Mouse (Mus musculus) kidney, embryonic 15.5 days (tissue): Measurements from ENCODE around the gene Dennd2c. TPM values are rescaled to one million over a fixed set of nuclear protein-coding genes. Genes with fewer than 3 reads are reported as not detected.

ENCODE experiments used
- ATAC-seq: fragments of 200-750 bp; cut with Nextera tagmentation; replicated peaks from 2 replicates; pipeline ENCODE4 v1.8.0; 2017; ENCODE audit warnings: moderate TSS enrichment; ENCODE audit not compliant: low FRiP score
- H3K27ac ChIP-seq: fragments of 300-500 bp; sonication (generic); 2 replicates; pipeline ENCODE4 v1.5.1; 2015; ENCODE audit warnings: mild to moderate bottlenecking, inconsistent platforms
- H3K27me3 ChIP-seq: fragments of 300-500 bp; sonication (generic); 2 replicates; pipeline ENCODE4 v1.6.1; 2015; ENCODE audit warnings: inconsistent platforms
- H3K36me3 ChIP-seq: fragments of 300-500 bp; sonication (generic); 2 replicates; pipeline ENCODE4 v1.6.1; 2015; ENCODE audit warnings: inconsistent platforms
- H3K4me1 ChIP-seq: fragments of 300-500 bp; sonication (generic); 2 replicates; pipeline ENCODE4 v1.6.1; 2015; ENCODE audit warnings: inconsistent platforms
- H3K4me2 ChIP-seq: fragments of 300-500 bp; sonication (generic); 2 replicates; pipeline ENCODE4 v1.6.1; 2015; ENCODE audit warnings: moderate library complexity, mild to moderate bottlenecking, inconsistent platforms
- H3K4me3 ChIP-seq: fragments of 300-500 bp; sonication (generic); replicated peaks from 2 replicates; pipeline ENCODE4 v1.5.1; 2015; ENCODE audit warnings: mild to moderate bottlenecking, inconsistent platforms
- H3K9ac ChIP-seq: fragments of 300-500 bp; sonication (generic); 2 replicates; pipeline ENCODE4 v1.6.1; 2015; ENCODE audit warnings: mild to moderate bottlenecking, inconsistent platforms
- H3K9me3 ChIP-seq: fragments of 300-500 bp; sonication (generic); replicated peaks from 2 replicates; pipeline ENCODE4 v1.6.1; 2016; ENCODE audit warnings: inconsistent platforms
- WGBS: fragments of 180-500 bp; shearing (Covaris S2); methylation state at CpG from one replicate; pipeline ENCODE4 v1.1.7; 2015; ENCODE audit warnings: mixed read lengths; 5-methylcytosine and 5-hydroxymethylcytosine counted together
- polyA plus RNA-seq: library from polyadenylated mRNA; unstranded; fragments of >200 nt; fragmentation: Nextera tagmentation; extraction: Ambion mirVana; gene quantifications from 2 replicates; pipeline ENCODE4 v1.2.1, GENCODE M21; 2015

The Dennd2c gene
- polyA plus RNA-seq, 1 experiment from 2014 or later, result 4.2 TPM

GRCm38 (mm10) chr3:103081861-103082453 is 20.4 kb upstream of the Dennd2c start:
- H3K27me3 ChIP-seq, result no peaks in the 10 kb centered on the region
- no peaks in the 10 kb centered on the region for H3K9me3 ChIP-seq
- no peak overlapping the region for H3K9ac ChIP-seq
- H3K4me1 ChIP-seq, result no peaks in the 10 kb centered on the region
- H3K36me3 ChIP-seq, result no peaks in the 10 kb centered on the region
- H3K4me3 ChIP-seq, result no peak overlapping the region
- no peak for ATAC-seq
- H3K4me2 ChIP-seq, result no peak overlapping the region
- 77% methylated on average over 17 of the region's 17 CpGs for WGBS
- H3K27ac ChIP-seq, result no peak overlapping the region

- WGBS, result 86% methylated on average over 5 of the region's 5 CpGs
- no peaks in the 10 kb centered on the region for H3K27me3 ChIP-seq
- no peak overlapping the region for H3K27ac ChIP-seq
- H3K4me2 ChIP-seq, result no peak overlapping the region
- no peaks in the 10 kb centered on the region for H3K36me3 ChIP-seq
- no peaks in the 10 kb centered on the region for H3K9me3 ChIP-seq
- H3K9ac ChIP-seq, result no peak overlapping the region
- no peak for ATAC-seq
- no peak overlapping the region for H3K4me3 ChIP-seq
- H3K4me1 ChIP-seq, result no peaks in the 10 kb centered on the region
Measured at GRCm38 (mm10) chr3:103082761-103083160, 19.6 kb upstream of the Dennd2c start.

- Histone ChIP-seq H3K4me3 (no peak overlapping the region), H3K4me2 (no peak overlapping the region), H3K36me3 (no peaks in the 10 kb centered on the region), H3K9me3 (no peaks in the 10 kb centered on the region), H3K9ac (no peak overlapping the region), H3K27ac (no peak overlapping the region), H3K4me1 (no peaks in the 10 kb centered on the region), H3K27me3 (no peaks in the 10 kb centered on the region)
- 81% methylated on average over 3 of the region's 3 CpGs for WGBS
- ATAC-seq, result no peak
Measured at GRCm38 (mm10) chr3:103085986-103086385, 16.4 kb upstream of the Dennd2c start.

DNA sequence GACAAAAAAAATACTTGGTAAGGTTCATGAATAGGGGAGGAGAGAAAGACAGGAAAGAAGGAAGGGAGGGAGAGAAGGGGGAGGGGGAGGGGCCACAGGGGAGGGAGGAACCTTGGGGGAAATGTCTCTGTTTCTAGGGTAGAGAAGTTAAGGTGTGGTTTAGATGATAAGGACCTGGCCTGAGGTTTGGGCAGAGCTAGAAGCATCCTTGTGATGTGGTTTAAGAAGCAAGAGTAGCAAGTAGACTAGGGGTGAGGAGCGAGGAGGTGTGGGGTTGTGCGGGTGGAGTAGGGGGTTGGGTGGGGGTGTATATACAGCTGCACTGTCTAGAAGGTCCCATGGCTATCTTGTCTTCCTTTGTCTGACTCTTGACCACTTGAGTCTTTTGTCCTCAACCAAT is 10.7 kb upstream of the Dennd2c start:
- no peak overlapping the region for H3K4me2 ChIP-seq
- 89% methylated on average over 2 of the region's 2 CpGs for WGBS

GRCm38 (mm10) chr3:103098662-103099061 is 3.7 kb upstream of the Dennd2c start:
- Histone ChIP-seq H3K9me3 (no peaks in the 10 kb centered on the region), H3K4me2 (no peak overlapping the region), H3K27ac (no peak overlapping the region), H3K4me1 (peaks cover 11% of the 10 kb centered on the region), H3K9ac (no peak overlapping the region), H3K27me3 (no peaks in the 10 kb centered on the region), H3K4me3 (no peak overlapping the region), H3K36me3 (no peaks in the 10 kb centered on the region)
- 81% methylated on average over 23 of the region's 23 CpGs for WGBS
- ATAC-seq, result no peak

More for the DNA sequence above, 10.7 kb upstream of the Dennd2c start:
- ATAC-seq, result no peak
- Histone ChIP-seq H3K36me3 (no peaks in the 10 kb centered on the region), H3K9ac (no peak overlapping the region), H3K4me1 (no peaks in the 10 kb centered on the region), H3K4me3 (no peak overlapping the region), H3K27ac (no peak overlapping the region), H3K9me3 (no peaks in the 10 kb centered on the region), H3K27me3 (no peaks in the 10 kb centered on the region)

DNA sequence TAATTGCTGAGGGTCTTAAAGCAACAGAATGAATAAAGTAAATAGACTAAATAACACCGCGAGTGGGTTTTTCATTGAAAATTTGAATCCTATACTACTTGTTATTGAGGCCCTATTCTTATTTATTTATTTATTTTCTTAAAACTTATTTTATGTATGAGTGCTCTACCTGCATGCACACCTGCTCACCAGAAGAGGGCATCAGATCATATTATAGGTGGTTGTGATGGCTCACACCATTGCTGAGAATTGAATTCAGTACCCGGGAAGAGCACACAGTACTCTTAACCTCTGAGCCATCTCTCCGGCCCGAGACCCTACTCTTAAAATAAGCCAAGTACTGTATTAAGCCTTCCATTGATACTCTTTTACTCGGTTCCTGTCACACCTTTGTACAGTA is 2.7 kb upstream of the Dennd2c start:
- H3K4me3 ChIP-seq, result no peak overlapping the region
- 87% methylated on average over 6 of the region's 6 CpGs for WGBS
- H3K9ac ChIP-seq, result no peak overlapping the region
- H3K27ac ChIP-seq, result no peak overlapping the region
- no peaks in the 10 kb centered on the region for H3K9me3 ChIP-seq
- no peaks in the 10 kb centered on the region for H3K27me3 ChIP-seq
- no peak for ATAC-seq
- no peaks in the 10 kb centered on the region for H3K36me3 ChIP-seq
- H3K4me2 ChIP-seq, result no peak overlapping the region
- H3K4me1 ChIP-seq, result peaks cover 11% of the 10 kb centered on the region

DNA sequence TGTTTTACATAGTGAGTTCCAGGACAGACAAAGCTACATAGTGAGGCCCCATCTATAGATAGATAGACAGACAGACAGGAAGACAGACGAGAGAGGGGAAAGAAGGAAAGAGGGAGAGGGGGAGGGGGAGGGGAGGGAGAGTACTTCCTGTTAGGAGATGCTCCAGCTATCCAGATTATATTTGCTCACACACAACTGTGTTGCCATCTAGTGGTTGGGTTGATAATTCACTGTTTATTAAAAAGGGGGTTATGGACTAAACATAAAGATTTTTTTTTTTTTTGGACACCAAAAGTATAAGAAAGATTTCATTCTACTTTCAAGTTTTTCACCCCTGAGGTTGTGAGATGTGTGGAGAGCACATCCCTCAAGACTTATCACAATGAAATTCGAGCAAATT is 1.7 kb upstream of the Dennd2c start:
- ATAC-seq, result no peak
- 68% methylated on average over 2 of the region's 2 CpGs for WGBS
- H3K9ac ChIP-seq, result no peak overlapping the region
- no peaks in the 10 kb centered on the region for H3K9me3 ChIP-seq
- H3K4me2 ChIP-seq, result no peak overlapping the region
- peaks cover 11% of the 10 kb centered on the region for H3K4me1 ChIP-seq
- no peaks in the 10 kb centered on the region for H3K27me3 ChIP-seq
- no peak overlapping the region for H3K27ac ChIP-seq
- no peaks in the 10 kb centered on the region for H3K36me3 ChIP-seq
- H3K4me3 ChIP-seq, result no peak overlapping the region

GRCm38 (mm10) chr3:103101194-103101593 is 1.2 kb upstream of the Dennd2c start:
- no peak overlapping the region for H3K4me3 ChIP-seq
- H3K27me3 ChIP-seq, result no peaks in the 10 kb centered on the region
- H3K36me3 ChIP-seq, result no peaks in the 10 kb centered on the region
- 62% methylated on average over 5 of the region's 5 CpGs for WGBS
- H3K9me3 ChIP-seq, result no peaks in the 10 kb centered on the region
- no peak overlapping the region for H3K27ac ChIP-seq
- H3K4me2 ChIP-seq, result no peak overlapping the region
- peaks cover 11% of the 10 kb centered on the region for H3K4me1 ChIP-seq
- H3K9ac ChIP-seq, result no peak overlapping the region
- no peak for ATAC-seq

GRCm38 (mm10) chr3:103101909-103102308 is 495 bp upstream of the Dennd2c start:
- Histone ChIP-seq H3K27me3 (no peaks in the 10 kb centered on the region), H3K9ac (peak overlapping the region; percentile 59; the same call in 1 of the 2 replicates)

DNA sequence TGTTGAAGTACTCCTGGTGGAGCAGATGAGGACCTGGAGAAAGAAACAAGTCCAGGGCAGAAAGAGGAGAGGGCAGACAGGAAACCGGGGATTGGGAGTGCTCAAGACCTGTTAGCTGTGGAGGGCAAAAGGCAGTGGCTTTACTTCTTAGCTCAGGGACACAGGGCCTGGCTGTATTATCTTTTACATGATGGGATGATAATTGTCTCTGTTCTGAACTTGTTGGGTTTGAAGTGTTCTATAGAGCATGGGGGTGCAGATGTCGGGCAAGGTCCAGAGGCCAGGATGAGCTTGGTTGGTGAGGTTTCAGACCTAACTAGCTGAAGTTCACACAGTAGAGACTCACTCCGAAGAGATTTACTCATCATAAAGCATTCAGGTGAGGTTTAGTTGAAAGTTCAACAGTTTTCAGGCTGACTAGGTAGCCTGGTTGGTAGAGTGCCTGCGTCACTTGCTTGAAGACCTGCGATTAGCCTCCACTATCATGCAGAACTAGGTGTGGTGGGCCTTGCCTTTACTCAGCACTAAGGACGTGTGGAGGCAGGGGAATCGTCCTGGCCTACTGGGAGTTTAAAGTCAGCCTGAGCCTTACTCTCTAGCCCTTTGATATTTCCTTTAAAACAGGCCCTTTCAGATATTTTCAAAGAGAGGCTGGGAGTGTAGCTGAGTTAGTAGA is 5.3 kb downstream of the Dennd2c start:
- Histone ChIP-seq H3K9ac (no peak overlapping the region), H3K27ac (no peak overlapping the region), H3K9me3 (no peaks in the 10 kb centered on the region), H3K4me2 (no peak overlapping the region), H3K4me3 (no peak overlapping the region), H3K36me3 (no peaks in the 10 kb centered on the region), H3K27me3 (no peaks in the 10 kb centered on the region), H3K4me1 (peaks cover 6% of the 10 kb centered on the region; the same call in 1 of the 2 replicates)
- no peak for ATAC-seq
- WGBS, result 82% methylated on average over 7 of the region's 7 CpGs

More at GRCm38 (mm10) chr3:103101909-103102308, 495 bp upstream of the Dennd2c start:
- H3K4me1 ChIP-seq, result peaks cover 11% of the 10 kb centered on the region
- peak overlapping the region; percentile 64 for H3K4me3 ChIP-seq
- H3K9me3 ChIP-seq, result no peaks in the 10 kb centered on the region
- H3K36me3 ChIP-seq, result no peaks in the 10 kb centered on the region
- peak; percentile 49 for ATAC-seq
- H3K27ac ChIP-seq, result peak overlapping the region; percentile 35; the same call in 1 of the 2 replicates
- peak overlapping the region; percentile 86 for H3K4me2 ChIP-seq
- under 1% methylated on average over 14 of the region's 14 CpGs for WGBS

DNA sequence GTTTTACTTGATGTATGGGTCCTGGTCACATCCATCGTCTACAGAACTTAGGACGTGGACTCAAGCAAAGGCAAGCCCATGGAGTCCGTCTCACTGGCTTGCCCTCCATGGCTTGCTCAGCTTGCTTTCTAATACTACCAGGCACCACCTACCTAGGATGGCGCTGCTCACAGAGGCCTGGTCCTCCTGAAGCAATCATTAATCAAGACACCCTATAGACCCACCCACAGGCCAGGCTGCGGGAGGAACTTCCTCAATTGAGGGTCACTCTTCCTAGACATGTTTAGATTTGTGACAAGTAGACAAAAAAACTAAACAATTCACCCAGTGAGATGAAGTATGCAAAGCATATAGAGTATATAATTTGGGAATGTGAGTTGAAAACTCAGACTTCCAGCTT is 9.8 kb downstream of the Dennd2c start:
- Histone ChIP-seq H3K36me3 (no peaks in the 10 kb centered on the region), H3K4me1 (0 out of 2 replicates have a peak, but pooled peaks cover 3% of the 10 kb centered on the region), H3K9ac (no peak overlapping the region), H3K27ac (no peak overlapping the region), H3K27me3 (no peaks in the 10 kb centered on the region), H3K4me2 (no peak overlapping the region), H3K9me3 (no peaks in the 10 kb centered on the region), H3K4me3 (no peak overlapping the region)
- ATAC-seq, result no peak
- WGBS, result 64% methylated on average over 5 of the region's 5 CpGs

DNA sequence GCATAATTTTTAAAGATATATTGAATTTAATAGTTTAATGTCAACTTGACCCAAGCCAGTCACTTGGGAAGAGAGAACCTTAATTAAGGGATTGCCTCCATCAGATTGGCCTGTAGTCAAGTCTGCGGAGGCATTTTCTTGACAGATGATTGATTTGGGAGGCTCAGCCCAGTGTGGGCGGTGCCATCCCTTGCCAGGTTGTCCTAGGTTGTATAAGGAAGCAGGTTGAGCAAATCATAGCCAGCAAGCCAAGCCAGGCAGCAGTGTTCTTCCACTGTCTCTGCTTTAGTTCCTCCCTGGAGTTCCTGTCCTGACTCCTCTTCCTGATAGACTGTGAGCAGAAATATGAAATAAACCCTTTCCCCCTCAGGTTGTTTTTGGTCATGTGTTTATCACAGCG is 21.2 kb downstream of the Dennd2c start:
- 0 out of 2 replicates have a peak, but pooled peaks cover 7% of the 10 kb centered on the region for H3K4me1 ChIP-seq
- no peak for ATAC-seq
- H3K4me3 ChIP-seq, result no peak overlapping the region
- H3K27me3 ChIP-seq, result no peaks in the 10 kb centered on the region
- H3K4me2 ChIP-seq, result no peak overlapping the region
- no peak overlapping the region for H3K9ac ChIP-seq
- H3K36me3 ChIP-seq, result no peaks in the 10 kb centered on the region
- 76% methylated on average over 3 of the region's 3 CpGs for WGBS
- H3K27ac ChIP-seq, result no peak overlapping the region
- H3K9me3 ChIP-seq, result no peaks in the 10 kb centered on the region
